Mouse (Mus musculus) A20 (cell line): ENCODE measurements around the gene Slc35d2.
A peak's percentile ranks its signal among the peaks of the same experiment; 100 is the strongest.

Experiments
- DNase-seq: peaks from one replicate; pipeline ENCODE4 v3.0.0-alpha.2; 2011; ENCODE audit warnings: low read depth, low spot score

Gene Slc35d2

DNA sequence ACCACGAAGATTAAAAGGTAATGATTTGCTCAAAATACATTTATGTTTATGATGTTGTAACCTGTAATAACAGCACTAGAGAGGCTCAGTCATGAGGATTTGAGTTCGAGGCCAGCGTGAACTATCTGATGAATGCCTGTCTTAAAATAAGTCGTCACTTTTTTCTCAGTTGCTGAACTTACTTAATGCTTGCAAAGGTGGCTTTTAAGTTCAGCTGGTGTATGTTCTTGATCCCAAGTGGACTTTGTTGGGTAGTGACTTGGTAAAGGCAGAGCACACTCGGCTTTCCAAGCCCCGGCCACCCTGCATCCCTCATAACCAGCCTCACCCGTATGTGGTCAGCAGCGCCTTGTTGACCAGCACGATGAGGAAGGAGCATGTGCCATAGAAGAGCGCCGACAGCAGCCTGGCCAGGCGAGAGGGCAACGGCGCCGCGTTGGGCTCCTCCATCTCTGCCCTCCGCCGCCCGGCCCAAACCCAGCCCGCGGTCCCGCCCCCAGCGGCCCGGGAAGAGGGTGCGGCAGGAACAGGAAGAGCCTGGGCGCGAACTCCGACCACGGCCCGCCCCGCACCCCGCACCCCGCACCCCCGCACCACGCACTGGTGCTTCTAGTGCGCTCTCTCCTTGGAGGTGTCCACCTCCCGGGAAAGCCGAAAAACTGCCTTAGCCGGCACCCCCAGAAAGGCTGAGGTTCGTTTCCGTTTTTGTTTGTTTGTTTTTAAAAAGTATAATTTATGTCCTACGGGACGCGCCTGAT lies at the start of gene Slc35d2:
TSS of gene Slc35d2 (minus strand) at position 511 of the 758 bp plus-strand sequence.
- DNase-seq, result peak; percentile 52

DNA sequence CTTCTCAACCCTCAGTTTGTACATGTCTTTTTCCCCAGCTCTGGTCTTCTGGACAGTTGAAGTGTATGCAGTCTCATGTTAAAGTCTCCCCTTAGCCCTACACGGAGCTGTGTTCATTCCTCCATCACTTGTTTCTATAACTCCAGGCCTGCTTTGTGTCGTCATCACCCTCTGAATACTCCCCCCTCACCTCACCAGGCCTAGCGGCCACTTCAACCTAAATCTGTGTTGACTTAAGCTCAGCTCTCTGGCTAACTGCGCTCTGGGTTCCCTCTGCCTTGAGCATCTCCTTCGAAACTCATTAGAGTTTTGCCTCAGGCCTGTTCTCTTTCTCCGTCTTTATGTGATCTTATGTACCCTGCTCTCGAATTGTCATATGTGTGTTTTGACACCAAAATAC lies 48.8 kb upstream of the Slc35d2 start:
- DNase-seq, result no peak

DNA sequence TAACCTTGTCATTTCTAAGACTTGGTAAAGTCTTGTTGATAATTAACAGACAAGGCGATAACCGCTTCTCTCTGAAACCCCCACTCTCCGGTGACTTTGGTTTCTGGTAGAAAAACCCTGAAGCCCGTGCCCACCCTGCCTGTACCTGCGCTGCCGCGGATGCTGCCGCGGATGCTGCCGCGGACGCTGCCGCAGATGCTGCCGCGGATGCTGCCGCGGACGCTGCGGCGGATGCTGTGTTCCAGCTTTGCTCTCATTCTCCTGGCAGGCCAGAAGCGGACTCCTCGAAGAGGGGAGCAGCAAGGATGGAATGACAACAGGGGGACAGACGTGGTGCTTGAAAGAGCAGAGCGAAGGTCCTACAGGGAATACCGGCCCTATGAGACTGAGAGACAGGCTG lies 40.6 kb upstream of the Slc35d2 start:
- no peak for DNase-seq

DNA sequence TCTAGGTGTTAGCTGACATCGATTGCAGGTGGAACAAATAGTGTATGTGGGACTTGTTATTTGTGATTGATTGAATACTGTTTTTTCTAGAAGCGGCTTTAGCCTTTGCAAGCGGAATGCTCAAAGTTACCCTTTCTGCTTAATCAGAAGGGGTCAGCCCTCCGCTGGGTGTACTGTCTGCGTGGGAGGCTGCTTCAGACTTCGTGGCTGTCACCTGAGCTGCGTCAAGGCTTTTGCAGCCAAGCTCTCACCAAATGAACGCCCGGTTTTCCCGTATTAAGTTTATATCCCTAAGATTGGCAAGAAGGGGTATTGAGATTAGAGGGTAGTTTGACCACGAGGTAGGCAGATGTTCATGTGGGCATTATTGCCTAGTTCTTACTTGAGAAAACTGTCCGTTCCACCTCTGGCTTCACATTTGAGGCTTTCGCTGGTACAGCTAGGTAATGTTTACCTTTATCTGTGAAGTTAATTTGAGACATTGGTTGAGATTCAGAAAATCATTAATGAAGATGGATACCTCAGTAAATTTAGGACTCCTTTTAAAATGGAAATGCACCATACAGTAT lies 34.1 kb upstream of the Slc35d2 start:
- no peak for DNase-seq

DNA sequence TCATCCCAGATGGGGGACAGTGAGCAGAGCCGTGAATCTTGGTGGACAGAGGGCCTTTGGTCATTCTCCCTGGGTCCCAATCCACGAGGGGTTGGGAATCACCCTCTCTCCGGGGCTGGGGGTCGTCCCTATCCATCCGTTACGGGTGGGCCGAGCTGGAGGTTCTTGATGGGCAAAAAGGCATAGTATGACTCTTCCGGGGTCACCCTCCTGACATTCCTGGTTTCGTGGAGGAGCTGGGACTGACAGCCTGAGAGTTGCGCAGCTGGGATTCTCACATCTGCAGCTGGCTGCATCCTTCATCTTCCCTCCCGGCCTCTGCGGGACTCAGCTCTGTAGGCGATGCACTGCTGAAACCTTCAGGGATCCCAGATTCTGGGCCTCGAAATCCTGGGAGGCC lies 33.5 kb upstream of the Slc35d2 start:
- no peak for DNase-seq

DNA sequence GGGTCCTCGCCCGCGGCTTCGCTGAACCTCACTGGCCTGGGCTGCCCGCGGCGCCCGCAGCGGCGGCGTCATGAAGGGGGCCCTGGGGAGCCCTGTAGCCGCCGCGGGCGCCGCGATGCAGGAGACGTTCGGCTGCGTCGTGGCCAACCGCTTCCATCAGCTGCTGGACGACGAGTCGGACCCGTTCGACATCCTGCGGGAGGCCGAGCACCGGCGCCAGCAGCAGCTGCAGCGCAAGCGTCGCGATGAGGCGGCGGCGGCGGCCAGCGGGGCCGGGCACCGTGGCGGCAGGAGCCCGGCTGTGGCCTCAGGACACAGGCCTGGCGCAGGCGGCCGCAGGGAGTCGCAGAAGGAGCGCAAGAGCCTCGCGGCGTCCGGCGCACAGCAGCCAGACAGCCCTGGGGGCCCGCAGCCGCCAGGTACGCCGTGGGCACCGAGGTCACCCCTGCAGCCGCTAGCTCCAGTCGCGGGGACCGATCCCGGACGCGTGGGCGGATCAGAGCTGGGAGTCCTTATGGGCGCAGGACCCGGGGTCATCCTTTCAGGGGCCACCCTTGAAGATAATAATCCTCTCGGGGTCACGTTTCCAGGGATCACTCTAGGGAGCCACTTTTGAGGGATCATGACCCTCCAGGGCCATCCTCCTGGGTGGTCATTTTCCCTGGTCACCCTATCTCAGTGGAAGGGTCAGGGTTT lies 32.9 kb upstream of the Slc35d2 start:
- DNase-seq, result no peak

DNA sequence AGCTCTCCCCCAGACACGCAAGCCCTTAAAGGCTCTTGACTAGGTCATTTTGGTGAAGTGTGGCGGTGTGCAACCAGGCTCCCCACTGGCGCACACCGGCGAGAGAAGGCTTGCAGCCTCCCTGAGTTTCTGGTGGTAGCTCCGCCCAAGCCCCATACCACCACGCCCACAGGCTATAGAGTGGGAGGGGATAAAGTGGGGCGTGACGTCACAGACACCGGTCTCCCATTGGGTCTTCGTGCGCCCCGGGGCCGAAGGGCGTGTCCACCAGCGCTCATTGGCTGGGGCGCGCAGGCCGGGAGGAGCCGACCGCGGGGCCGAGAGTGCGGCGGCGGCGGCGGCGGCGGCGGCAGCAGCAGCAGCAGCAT lies 32.4 kb upstream of the Slc35d2 start, which contains the start of gene Habp4:
TSS of gene Habp4 (plus strand) at position 277 of the 368 bp plus-strand sequence.
- peak; percentile 99 for DNase-seq

DNA sequence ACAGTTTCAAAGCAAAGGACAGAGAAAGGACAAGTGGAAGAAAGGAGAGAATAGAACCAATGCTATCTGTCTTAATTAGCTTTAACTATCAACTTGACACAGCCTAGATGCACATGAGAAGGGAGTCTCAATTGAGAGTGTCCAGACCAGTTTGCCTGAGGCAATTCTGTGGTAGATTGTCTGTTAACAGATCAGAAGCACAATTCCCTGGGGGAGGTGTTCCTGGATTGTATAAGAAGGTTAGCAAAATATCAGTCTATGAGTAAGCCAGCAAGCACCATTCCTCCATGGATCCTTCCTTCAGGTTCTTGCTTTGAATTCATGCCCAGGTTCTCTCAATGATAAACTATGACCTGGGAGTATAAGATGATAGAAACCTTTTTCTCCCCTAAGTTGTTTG lies 27.8 kb upstream of the Slc35d2 start:
- no peak for DNase-seq

DNA sequence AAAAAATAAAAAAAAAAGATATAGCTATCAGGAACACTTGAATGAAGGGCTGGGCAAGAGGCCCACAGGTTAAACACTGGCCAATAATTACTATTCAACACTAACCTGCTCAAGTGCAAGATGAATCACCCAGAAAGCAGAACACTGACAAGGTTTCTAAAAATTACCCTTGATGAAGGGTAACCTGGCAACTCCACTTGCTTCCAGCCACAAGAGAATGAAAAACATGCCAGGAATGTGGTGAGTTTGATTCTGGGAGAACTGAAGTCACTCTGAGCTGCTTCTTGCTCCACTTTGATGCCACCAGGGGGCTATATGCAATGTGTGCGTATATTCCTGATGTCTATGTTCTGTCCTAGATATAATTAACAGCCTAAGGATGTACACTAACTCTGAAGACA lies 26.0 kb upstream of the Slc35d2 start:
- DNase-seq, result peak; percentile 35

DNA sequence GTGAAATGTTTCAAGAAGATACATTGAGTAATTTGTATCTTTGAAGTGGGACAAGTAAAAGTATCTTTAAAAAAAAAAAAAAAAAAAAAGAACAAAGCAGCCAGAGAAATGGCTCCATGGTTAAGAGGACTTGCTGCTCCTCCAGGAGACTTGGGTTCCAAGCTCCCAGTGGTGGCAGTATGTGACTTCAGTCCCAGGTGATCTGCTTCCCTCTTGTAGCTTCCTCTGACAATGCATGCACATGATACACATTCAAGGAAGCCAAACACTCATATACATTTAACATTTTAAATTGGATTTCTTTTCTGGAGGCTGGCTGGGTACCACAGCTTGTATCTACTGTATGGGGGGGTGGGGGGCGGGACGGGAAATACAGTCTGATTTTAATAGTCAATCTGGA lies 25.5 kb upstream of the Slc35d2 start:
- no peak for DNase-seq

DNA sequence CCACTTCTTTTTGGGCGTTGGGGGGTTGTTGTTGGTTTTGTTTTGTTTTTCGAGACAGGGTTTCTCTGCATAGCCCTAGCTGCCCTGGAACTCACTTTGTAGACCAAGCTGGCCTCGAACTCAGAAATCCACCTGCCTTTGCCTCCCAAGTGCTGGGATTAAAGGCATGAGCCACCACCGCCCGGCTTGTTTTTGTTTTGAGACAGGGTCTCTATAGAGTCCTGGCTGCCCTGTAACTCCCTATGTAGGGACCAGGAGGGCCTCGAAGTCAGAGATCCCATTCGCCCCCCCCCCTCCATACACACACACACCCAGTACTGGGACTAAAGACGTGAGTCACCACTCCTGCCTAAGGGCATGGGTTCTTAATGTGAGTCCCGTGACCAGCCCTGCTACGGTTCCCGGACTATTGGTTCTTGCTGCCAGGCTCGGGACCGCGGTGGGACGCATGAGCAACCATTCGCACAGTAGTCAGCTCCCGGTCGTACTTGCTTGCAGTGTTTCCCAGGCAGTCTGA lies 24.6 kb upstream of the Slc35d2 start:
- peak; percentile 62 for DNase-seq

DNA sequence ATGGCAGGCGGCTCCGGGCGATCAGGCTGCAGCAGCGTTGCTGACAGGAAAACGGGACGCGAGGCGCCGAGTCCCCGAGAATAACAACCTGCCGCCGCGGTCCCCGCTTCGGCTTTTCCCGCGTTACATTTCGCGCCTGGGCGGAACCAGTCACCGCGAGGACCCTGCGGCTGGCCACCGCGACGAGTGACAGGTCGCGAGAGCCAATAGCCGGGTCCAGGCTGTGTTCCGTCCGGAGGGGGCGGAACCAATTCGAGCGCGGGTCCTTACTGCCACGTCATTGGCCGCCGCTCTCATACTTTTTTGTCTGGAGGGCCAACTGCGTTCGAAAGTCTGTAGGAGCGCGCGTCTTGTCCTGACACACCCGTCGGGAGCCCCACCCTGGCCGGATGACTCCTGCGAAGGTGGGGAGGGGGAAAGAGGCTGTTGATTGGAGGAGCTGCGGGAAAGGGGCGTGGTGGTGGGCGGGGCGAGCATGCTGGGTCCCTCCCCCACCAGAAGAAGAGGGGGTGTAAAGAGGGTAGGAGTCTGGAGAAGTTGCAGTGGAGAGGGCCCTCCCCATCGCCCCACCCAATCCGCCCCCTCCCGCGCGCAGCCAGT lies 24.0 kb upstream of the Slc35d2 start, which contains the start of gene Zfp367:
TSS of gene Zfp367 (minus strand) at position 120 of the 600 bp plus-strand sequence.
- peak; percentile 99 for DNase-seq

DNA sequence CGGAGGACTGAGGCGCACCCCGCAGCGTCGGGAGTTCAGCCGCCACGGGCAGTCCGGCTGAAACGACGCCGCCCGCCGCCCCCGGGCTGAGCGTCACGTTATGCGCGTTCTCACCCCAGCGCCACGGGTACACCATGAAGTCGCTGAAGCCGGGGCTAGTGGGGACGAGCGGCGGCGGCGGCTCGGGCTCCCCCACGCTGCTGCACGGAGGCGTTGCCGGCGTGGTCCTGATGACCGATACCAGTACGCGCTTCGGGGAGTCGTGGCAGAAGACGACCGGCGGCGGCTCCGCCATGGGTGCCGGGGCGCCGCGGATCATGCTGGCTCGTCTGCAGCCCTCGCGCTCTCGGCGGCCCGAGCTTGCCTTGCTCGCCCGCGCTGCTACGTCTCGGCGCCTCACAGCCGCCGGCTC lies 23.5 kb upstream of the Slc35d2 start:
- DNase-seq, result no peak

DNA sequence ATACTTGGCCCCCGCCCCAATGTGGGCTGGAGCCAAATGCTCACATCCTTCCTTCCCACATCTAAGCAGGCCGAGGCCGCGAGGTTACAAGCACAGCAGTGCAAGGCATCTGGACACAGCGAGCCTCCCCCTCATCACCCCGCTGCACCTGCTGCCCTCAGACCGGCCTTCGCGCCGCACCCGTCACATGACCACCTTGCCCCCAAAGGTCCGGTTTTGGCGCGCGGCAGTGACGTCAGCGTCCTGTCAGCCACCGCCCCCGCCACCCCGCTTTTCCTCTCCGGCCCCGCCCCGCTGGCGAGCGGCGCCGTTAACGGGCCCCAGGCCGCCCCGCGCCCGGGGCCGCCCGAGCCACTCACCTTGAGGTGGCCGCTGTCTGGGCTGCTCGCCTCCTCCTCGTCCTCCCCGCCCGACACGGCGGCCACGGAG lies 23.1 kb upstream of the Slc35d2 start:
- DNase-seq, result peak; percentile 93

DNA sequence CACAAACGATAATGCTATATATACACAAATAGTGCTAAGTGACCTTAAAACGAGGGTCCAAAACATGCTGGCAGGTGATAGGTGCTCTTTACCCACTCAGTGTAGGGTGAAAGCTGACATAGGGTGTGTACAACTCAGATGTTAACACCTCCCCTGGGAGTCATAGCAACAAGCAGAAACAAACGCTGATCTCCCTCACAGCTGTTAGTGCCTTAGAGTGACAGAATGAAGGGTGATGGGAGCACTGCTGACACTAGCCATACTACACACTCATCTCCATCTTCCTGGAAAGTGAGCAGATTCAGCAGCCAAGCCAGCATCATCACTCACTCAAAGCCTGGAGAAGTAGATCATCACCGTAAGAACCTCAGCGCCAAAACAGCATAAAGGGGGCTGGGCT lies 21.0 kb upstream of the Slc35d2 start:
- no peak for DNase-seq

DNA sequence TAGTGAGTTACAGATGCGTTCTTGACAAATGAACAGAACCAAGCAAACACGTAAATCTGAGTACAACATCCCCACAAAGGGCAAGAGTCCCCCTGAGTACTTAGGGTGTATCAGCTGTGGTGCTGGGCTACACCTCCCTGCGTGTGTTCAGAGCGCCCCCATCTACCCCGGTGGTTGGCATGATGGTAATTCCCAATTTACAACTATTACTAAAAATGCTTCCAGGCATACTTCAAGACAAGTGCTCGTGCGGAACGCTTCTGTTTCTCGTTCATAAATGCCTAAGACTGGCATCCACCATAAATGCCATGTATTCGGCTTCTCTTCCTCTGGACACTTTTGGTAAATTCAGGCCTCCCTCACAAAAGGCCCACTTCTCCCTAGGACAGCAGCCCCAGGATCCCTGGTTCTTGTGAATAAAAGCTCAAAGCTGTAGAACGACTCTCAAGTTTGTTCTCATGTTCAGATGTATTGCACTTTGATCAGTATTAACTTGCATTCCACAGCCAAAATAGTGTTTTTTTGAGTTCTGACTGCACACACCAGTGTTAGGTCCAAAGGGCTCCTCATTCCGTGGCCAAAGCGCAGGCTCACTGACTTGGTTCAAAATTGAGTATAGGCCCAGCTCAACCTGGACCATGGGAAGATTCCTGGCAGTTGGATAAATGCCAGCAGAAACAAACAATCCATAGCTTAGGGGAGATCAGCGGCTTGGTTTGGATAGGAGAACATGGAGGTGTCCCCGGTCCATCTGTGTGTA lies 628 bp upstream of the Slc35d2 start:
- DNase-seq, result peak; percentile 62

DNA sequence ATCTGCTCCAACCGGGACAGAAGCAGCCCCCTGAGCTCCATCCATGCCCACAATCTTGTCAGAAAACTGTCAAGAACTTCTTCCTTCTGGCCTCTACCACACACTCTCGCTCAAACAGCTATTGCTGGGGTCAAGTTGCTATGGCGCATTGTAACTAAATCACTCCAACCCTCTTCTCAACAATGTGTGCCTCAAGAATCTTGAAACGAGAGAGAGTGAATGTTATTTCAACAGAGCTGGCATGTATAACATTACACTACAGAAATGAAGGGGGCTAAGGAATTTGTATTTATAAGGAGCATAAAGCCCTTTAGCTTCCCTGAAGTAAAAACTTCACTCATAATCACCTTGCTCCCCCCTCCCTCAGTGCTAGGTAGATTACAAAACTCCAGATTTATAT lies 2.9 kb downstream of the Slc35d2 start:
- DNase-seq, result no peak

DNA sequence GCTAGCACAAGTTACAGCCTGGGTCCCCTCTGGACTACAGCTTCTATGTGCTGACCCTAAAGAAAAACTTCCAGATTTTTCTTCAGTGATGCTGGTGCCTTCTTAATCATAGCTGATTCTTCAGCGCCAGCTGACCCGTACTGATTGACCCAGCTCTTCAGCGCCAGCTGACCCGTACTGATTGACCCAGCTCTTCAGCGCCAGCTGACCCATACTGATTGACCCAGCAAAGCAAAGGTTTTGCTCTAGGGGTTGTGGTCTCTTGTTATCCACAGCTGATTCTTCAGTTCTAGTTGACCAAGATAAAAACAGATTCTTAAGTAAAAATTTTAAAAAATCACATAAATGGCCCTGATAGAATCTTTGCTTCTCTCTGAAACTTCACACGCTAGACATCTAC lies 4.3 kb downstream of the Slc35d2 start:
- no peak for DNase-seq

DNA sequence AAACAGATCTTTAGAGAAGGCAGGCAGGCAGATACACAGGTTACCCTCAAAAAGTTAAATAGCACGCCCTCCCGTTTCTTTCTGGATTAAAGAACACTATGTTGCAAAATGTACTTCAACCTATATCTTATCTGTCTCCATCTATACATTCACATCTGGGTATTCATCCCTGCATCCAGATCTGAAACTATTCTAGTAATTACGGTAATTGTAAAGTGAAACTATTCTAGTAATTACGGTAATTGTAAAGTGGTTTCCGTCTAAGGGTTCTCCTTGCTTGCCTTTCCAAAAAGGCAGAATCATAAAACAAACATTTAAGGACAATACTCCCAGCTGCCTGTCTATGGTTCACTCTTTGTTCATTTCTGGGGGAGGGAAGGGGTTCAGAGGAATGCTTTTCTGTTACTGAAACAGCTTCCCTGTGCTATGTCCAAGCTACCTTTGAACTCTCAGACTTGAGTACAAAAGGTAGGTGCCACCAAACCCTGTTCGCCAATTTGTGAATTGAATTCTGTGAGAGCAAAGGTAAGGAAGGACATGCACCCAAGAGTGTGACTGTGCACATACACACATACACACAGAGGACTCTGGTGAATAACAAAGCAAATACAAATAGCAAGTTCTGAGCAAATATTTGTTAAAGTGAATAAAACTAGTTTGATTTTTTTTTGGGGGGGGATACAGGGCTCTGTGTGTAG lies 5.5 kb downstream of the Slc35d2 start:
- no peak for DNase-seq

DNA sequence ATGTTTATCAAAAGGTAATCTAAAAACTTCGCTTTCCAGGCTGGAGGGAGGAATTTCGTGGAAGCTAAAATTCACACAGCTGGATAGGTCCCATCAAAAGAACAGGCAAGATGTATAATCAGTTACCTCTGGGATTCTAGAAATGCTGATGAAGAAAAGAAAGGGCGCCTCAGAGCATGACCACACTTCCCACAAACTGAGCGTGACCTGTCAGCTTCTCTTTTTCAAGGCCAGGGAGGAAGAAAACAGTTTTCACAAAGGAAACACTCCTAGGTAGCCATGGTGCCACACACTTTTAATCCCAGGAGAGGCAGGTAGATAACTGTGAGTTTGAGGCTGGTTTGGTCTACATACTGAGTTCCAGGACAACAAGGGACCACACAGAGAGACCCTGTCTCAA lies 8.4 kb downstream of the Slc35d2 start:
- no peak for DNase-seq

DNA sequence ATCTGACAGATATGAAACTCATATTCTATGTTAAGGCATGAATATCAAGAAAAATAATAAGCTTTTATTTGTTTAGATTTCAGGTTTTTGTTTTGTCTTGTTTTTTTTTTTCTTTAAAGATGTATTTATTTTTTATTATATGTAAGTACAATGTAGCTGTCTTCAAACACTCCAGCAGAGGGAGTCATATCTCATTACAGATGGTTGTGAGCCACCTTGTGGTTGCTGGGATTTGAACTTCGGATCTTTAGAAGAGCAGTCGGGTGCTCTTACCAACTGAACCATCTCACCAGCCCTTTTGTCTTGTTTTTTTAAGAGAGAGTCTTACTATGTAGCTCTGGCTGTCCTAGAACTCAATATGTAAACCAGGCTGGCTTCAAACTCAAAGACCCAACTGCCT lies 11.7 kb downstream of the Slc35d2 start:
- peak; percentile 43 for DNase-seq
